9 mouse cellular contexts compared by ENCODE assay signal in genomic region chr13:5714191-5714591, GRCm38 (mm10).
A peak's percentile ranks its signal among the peaks of the same experiment; 100 is the strongest.
DNase-seq lines count a peak whose midpoint lies in the region; ATAC-seq and TF ChIP-seq lines count a peak whose summit lies in the region.
"Had no signal": no experiment of that assay in that cellular context is flagged by ENCODE, and none has a peak within 500 bp of the region (broad histone marks: within the 10 kb centered on the region; RNA-seq: fewer than 3 reads in every experiment).

No protein-coding gene starts in this region.

- WGBS in liver, adult 2 months: 54% methylated on average over 12 of the region's 12 CpGs
- 73% methylated on average over 12 of the region's 12 CpGs for WGBS in liver, embryonic 11.5 days
- WGBS in heart, embryonic 13.5 days: 51% methylated on average over 12 of the region's 12 CpGs

- DNase-seq in liver, adult 2 months (ENCODE audit: extremely low read depth, low read depth, low spot score): peak; percentile 55
- DNase-seq in liver, embryonic 11.5 days (ENCODE audit: low spot score): no peak
- peak; percentile 48 for DNase-seq in adrenal gland, postnatal 14 days
- peak; percentile 25 to 57 for DNase-seq in kidney, postnatal 25 days
- no peak for DNase-seq in right cerebral cortex, postnatal 36 days (ENCODE audit: low spot score in 2 of 2)
- no peak for DNase-seq in layer of hippocampus, adult 18-20 months (ENCODE audit: low spot score in 2 of 2)
- DNase-seq: liver, embryonic 13.5 days had no signal

- TF ChIP-seq CTCF in liver, adult 2 months (IDR thresholded peaks at IDR 0.05; ENCODE audit: low read depth, low read length): no peak

- ATAC-seq in liver, embryonic 11.5 days (replicated peaks; ENCODE audit: low FRiP score): no peak
- no peak for ATAC-seq in heart, embryonic 13.5 days (ENCODE audit: extremely low read depth, insufficient number of reproducible peaks, low FRiP score, low TSS enrichment)
- ATAC-seq in neutrophil, adult 5-6 weeks (ENCODE audit: extremely low read depth, insufficient number of reproducible peaks, low FRiP score, poor library complexity, severe bottlenecking): peak; percentile 51

- H3K4me1 ChIP-seq in liver, adult 2 months (ENCODE audit: control insufficient read depth, insufficient read depth, low read length): peaks cover 7% of the 10 kb centered on the region; the same call in 1 of the 2 replicates
- no peaks in the 10 kb centered on the region for H3K4me1 ChIP-seq in liver, embryonic 11.5 days (replicated peaks; ENCODE audit: control insufficient read depth, insufficient read depth, low read length)
- peaks cover 5% of the 10 kb centered on the region for H3K4me1 ChIP-seq in heart, embryonic 13.5 days
- H3K4me1 ChIP-seq: liver, embryonic 13.5 days had no signal

- no peak for TF ChIP-seq POLR2A in liver, adult 2 months (IDR thresholded peaks at IDR 0.05; ENCODE audit: extremely low read depth, insufficient read depth, low read length)

- H3K79me2 ChIP-seq in liver, adult 2 months (ENCODE audit: control insufficient read depth, insufficient read depth, low read length): no peaks in the 10 kb centered on the region

- no peaks in the 10 kb centered on the region for H3K36me3 ChIP-seq in liver, adult 2 months (ENCODE audit: control insufficient read depth, insufficient read depth, low read length)
- no peaks in the 10 kb centered on the region for H3K36me3 ChIP-seq in liver, embryonic 11.5 days (ENCODE audit: control insufficient read depth, insufficient read depth, low read length)
- no peaks in the 10 kb centered on the region for H3K36me3 ChIP-seq in heart, embryonic 13.5 days
- H3K36me3 ChIP-seq: liver, embryonic 13.5 days had no signal

- H3K27ac ChIP-seq in liver, adult 2 months (replicated peaks; ENCODE audit: insufficient read depth, low read depth, low read length): peak overlapping the region; percentile 9; the same call in 1 of the 2 replicates
- no peak overlapping the region for H3K27ac ChIP-seq in liver, embryonic 11.5 days (ENCODE audit: low read depth, low read length)
- peak overlapping the region; percentile 65 for H3K27ac ChIP-seq in heart, embryonic 13.5 days (replicated peaks)
- H3K27ac ChIP-seq: liver, embryonic 13.5 days had no signal

- H3K9me3 ChIP-seq in liver, embryonic 11.5 days (ENCODE audit: control insufficient read depth, low read length): no peaks in the 10 kb centered on the region
- no peaks in the 10 kb centered on the region for H3K9me3 ChIP-seq in heart, embryonic 13.5 days
- H3K9me3 ChIP-seq: liver, embryonic 13.5 days had no signal

- H3K4me2 ChIP-seq in liver, embryonic 11.5 days: no peak overlapping the region
- peak overlapping the region; percentile 57 for H3K4me2 ChIP-seq in heart, embryonic 13.5 days
- H3K4me2 ChIP-seq: liver, embryonic 13.5 days had no signal

- H3K9ac ChIP-seq in liver, adult 2 months (ENCODE audit: low read depth, low read length): peak overlapping the region; percentile 23; the same call in 1 of the 2 replicates
- H3K9ac ChIP-seq in liver, embryonic 11.5 days (ENCODE audit: low read depth, low read length): no peak overlapping the region
- H3K9ac ChIP-seq in heart, embryonic 13.5 days: no peak overlapping the region
- H3K9ac ChIP-seq: liver, embryonic 13.5 days had no signal

- H3K4me3 ChIP-seq in liver, adult 2 months (ENCODE audit: insufficient read depth, low read depth, low read length): peak overlapping the region; percentile 5
- H3K4me3 ChIP-seq in liver, embryonic 11.5 days (ENCODE audit: low read depth, low read length): no peak overlapping the region
- H3K4me3 ChIP-seq in heart, embryonic 13.5 days: peak overlapping the region; percentile 30
- H3K4me3 ChIP-seq: liver, embryonic 13.5 days had no signal

- H3K27me3 ChIP-seq in liver, adult 2 months (ENCODE audit: control insufficient read depth, insufficient read depth, low read length): no peaks in the 10 kb centered on the region
- no peaks in the 10 kb centered on the region for H3K27me3 ChIP-seq in liver, embryonic 11.5 days (replicated peaks; ENCODE audit: control insufficient read depth, insufficient read depth, low read length)
- H3K27me3 ChIP-seq in heart, embryonic 13.5 days (replicated peaks): no peaks in the 10 kb centered on the region
- H3K27me3 ChIP-seq: liver, embryonic 13.5 days had no signal

Comparison
In these comparisons a context has a peak if more than half of its experiments do, and no peak if none do; other contexts are left out.
1. DNase-seq: peak in liver, adult 2 months (single experiment), adrenal gland, postnatal 14 days (single experiment) and kidney, postnatal 25 days (2 of 2); none in liver, embryonic 11.5 days (single experiment), right cerebral cortex, postnatal 36 days (0 of 2) and layer of hippocampus, adult 18-20 months (0 of 2).